Mouse (Mus musculus) brain, embryonic 14.5 days (tissue): ENCODE data around the gene Dhx33.

Experiments used
- CTCF ChIP-seq: fragments of 200-500 bp; IDR thresholded peaks from 2 replicates; pipeline ENCODE4 v1.5.1; 2012; ENCODE audit warnings: inconsistent platforms, mild to moderate bottlenecking, moderate library complexity, borderline replicate concordance; ENCODE audit not compliant: insufficient read depth, insufficient read length; ENCODE audit errors: extremely low read depth
- POLR2A ChIP-seq: fragments of 200-500 bp; IDR thresholded peaks from 2 replicates; pipeline ENCODE4 v1.6.1; 2012; ENCODE audit warnings: mild to moderate bottlenecking, inconsistent platforms, borderline replicate concordance; ENCODE audit not compliant: poor library complexity, insufficient read depth, insufficient read length, severe bottlenecking; ENCODE audit errors: extremely low read depth

DNA sequence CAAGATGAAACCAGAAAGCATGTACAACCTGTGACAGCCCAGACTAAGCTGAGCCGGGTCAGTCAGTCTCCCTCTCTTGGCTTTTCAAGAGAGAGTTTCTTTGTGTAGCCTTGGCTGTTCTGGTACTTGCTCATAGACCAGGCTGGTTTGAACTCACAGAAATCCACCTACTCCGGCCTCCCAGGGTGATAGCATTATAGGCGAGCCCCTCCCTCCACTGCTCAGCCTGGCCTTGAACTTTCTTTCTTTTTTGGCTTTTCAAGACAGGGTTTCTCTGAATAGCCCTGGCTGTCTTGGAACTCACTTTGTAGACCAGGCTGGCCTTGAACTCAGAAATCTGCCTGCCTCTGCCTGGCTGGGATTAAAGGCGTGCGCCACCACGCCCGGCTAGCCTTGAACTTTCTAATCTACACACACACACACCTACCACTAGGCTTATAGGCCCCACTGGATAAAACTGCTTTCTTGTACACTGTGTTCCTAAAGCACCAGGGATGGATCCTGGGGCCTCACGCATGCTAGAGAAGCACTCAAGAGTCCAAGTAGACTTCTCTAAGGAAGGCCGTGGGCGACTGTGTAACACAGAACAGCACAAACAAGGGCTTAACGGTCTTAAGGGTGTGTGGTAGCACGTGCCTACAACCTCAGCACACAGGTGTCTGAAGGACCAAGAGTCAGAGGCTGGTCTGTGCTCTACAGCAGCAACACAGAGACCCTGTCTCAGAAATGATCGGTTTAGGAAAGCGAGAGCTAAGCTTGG is 23.3 kb downstream of the Dhx33 start:
- no peak for TF ChIP-seq CTCF
- TF ChIP-seq POLR2A, result no peak
